Mouse (Mus musculus) heart, postnatal 0 days (tissue): ENCODE results near the gene Ext2. TPM values are rescaled to one million over a fixed set of nuclear protein-coding genes. Genes with fewer than 3 reads are reported as not detected.

Experiments
- ATAC-seq: fragments of 200-750 bp; cut with Nextera tagmentation; 2 replicates; pipeline ENCODE4 v1.8.0; 2017; ENCODE audit warnings: low read depth, moderate number of reproducible peaks, moderate library complexity; ENCODE audit not compliant: insufficient read depth
- DNase-seq: peaks from one replicate; pipeline ENCODE4 v3.0.0-alpha.2; 2016; ENCODE audit warnings: low spot score
- H3K27ac ChIP-seq: fragments of 300-500 bp; sonication (generic); 2 replicates; pipeline ENCODE4 v1.5.1; 2014; ENCODE audit warnings: low read depth, mild to moderate bottlenecking
- H3K27me3 ChIP-seq: fragments of 300-500 bp; sonication (generic); 2 replicates; pipeline ENCODE4 v1.6.1; 2014; ENCODE audit warnings: low read length, mixed read lengths; ENCODE audit not compliant: control insufficient read depth, insufficient read depth
- H3K36me3 ChIP-seq: fragments of 300-500 bp; sonication (generic); replicated peaks from 2 replicates; pipeline ENCODE4 v1.6.1; 2014; ENCODE audit warnings: low read length, mixed read lengths; ENCODE audit not compliant: control insufficient read depth, insufficient read depth
- H3K4me1 ChIP-seq: fragments of 300-500 bp; sonication (generic); 2 replicates; pipeline ENCODE4 v1.6.1; 2014; ENCODE audit warnings: antibody characterized with exemption; ENCODE audit not compliant: control insufficient read depth, insufficient read depth
- H3K4me2 ChIP-seq: fragments of 300-500 bp; sonication (generic); 2 replicates; pipeline ENCODE4 v1.6.1; 2014; ENCODE audit warnings: low read depth, mild to moderate bottlenecking, low read length, moderate library complexity
- H3K4me3 ChIP-seq: fragments of 300-500 bp; sonication (generic); 2 replicates; pipeline ENCODE4 v1.5.1; 2014; ENCODE audit warnings: low read depth, low read length
- H3K9ac ChIP-seq: fragments of 300-500 bp; sonication (generic); replicated peaks from 2 replicates; pipeline ENCODE4 v1.6.1; 2014; ENCODE audit warnings: low read depth, low read length, mixed read lengths
- H3K9me3 ChIP-seq: fragments of 300-500 bp; sonication (generic); replicated peaks from 2 replicates; pipeline ENCODE4 v1.6.1; 2016; ENCODE audit warnings: low read length; ENCODE audit not compliant: control insufficient read depth
- CTCF ChIP-seq: IDR thresholded peaks from 2 replicates; pipeline ENCODE4 v1.5.1; 2016; ENCODE audit warnings: antibody characterized with exemption, control low read depth, low read depth
- EP300 ChIP-seq: IDR thresholded peaks from 2 replicates; pipeline ENCODE4 v1.6.1; 2016; ENCODE audit warnings: antibody characterized with exemption, low read depth
- WGBS: fragments of 180-500 bp; shearing (Covaris S2); extraction: QIAGEN DNeasy Blood & Tissue Kit; methylation state at CpG from one replicate; pipeline ENCODE4 v1.1.7; 2014; 5-methylcytosine and 5-hydroxymethylcytosine counted together
- polyA plus RNA-seq: library from polyadenylated mRNA; unstranded; fragments of >200 nt; fragmentation: Nextera tagmentation; extraction: Ambion mirVana; gene quantifications from 2 replicates; pipeline ENCODE4 v1.2.1, GENCODE M21; 2015
- total RNA-seq: library from RNA; depleted of rRNA; stranded (reverse); fragments of >200 nt; gene quantifications from 2 replicates; pipeline ENCODE4 v1.2.3, GENCODE M21; 2014; ENCODE audit warnings: low replicate concordance

Ext2 gene
- total and polyA plus RNA-seq, 2 experiments from 2014 or later, result 32.8 to 40.3 TPM

DNA sequence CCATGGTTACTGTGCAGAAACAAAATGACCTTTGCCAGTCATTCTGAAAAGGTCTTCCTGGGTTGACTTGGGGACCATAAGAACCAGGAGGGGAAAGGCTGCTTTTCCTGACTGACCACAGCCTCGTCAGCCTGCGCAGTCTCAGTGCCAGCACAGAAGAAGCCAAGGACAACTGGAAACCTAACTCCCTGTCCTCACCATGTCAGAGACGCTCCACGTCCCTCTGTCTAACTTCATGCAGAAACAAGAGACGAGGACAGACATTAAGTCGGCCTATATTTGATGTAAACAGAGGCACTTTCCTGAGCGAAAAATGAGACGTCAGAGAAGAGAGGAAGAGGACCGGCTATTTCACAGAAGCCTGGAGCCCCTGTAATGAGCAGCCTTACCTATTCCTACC is 76.6 kb downstream of the Ext2 start:
- no peaks in the 10 kb centered on the region for H3K27me3 ChIP-seq
- no peak overlapping the region for H3K4me3 ChIP-seq
- no peaks in the 10 kb centered on the region for H3K4me1 ChIP-seq
- WGBS, result 74% methylated on average over 9 of the region's 9 CpGs
- no peak overlapping the region for H3K9ac ChIP-seq
- no peak for TF ChIP-seq EP300
- no peak for TF ChIP-seq CTCF
- ATAC-seq (no peak), DNase-seq (no peak)
- H3K4me2 ChIP-seq, result no peak overlapping the region
- H3K9me3 ChIP-seq, result no peaks in the 10 kb centered on the region
- 0 out of 2 replicates have a peak, but pooled peaks cover 5% of the 10 kb centered on the region for H3K36me3 ChIP-seq
- no peak overlapping the region for H3K27ac ChIP-seq

DNA sequence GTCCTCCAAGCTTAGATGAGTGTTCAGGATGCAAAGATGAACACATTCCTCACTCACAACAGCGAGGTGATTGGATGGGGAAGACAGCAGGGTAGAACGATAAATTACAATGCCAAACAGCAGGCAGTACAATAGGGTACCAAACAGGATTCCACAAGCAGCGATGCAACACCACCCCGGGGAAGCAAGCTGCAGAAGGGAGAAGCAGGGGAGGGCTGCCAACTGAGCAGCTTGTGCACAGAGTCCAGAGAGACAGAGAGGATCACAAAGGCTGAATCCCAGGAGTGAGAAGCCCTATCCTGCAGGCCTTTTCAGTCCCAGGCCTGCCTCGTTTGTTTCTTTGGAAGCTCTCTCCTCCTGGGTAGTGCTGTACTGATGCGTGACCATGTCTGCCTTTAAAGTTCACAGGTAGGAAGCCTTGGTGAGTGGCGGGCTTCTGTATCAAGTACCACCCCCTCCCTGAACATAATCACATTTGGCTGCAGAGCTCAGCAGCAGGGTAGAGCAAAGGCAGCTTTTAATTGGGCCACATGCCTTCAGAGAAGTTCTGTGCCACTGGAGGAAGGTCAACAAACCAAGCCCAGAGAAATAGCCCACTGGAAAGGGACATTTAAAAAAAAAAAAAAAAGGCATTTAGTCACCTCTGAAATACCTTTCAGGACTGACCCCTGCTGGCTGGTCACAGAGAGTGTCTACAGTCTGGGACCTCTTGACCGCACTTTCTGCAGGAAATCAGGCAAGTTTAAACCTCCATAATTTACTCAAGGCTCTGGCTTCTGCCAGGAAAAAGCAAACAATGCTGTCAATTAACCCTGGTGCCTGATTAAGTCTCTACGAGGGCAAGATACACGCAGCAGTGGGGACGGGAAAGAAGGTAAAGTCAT is 77.8 kb downstream of the Ext2 start:
- Histone ChIP-seq H3K27me3 (no peaks in the 10 kb centered on the region), H3K36me3 (no peaks in the 10 kb centered on the region), H3K4me3 (no peak overlapping the region), H3K4me2 (no peak overlapping the region), H3K9ac (no peak overlapping the region), H3K9me3 (no peaks in the 10 kb centered on the region), H3K4me1 (no peaks in the 10 kb centered on the region), H3K27ac (no peak overlapping the region)
- WGBS, result 56% methylated on average over 11 of the region's 11 CpGs
- ATAC-seq, result no peak
- peak; percentile 32 for TF ChIP-seq CTCF
- no peak for TF ChIP-seq EP300
- DNase-seq, result no peak

DNA sequence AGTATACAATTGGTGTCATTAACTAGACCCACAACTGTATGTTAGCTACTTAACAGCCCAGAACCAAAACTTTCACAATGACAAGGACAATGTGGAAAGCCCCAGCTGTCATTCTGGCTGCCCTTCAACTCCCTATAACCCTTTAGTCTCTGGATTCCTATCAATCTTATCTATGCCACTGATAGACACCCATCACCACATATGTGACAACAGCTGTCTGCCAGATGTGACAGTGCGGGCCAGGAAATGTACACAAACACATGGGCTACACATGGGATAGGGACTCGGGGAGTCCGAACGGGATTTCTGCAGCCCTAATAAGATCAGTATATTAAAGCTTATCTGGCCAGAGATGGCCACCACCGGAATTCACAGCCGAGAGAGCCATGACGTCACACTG is 80.7 kb downstream of the Ext2 start:
- Histone ChIP-seq H3K36me3 (peaks cover 17% of the 10 kb centered on the region), H3K9ac (no peak overlapping the region), H3K4me2 (no peak overlapping the region), H3K27me3 (no peaks in the 10 kb centered on the region), H3K27ac (no peak overlapping the region), H3K4me1 (no peaks in the 10 kb centered on the region), H3K9me3 (no peaks in the 10 kb centered on the region), H3K4me3 (no peak overlapping the region)
- TF ChIP-seq CTCF (no peak), EP300 (no peak)
- 51% methylated on average over 7 of the region's 7 CpGs for WGBS
- ATAC-seq, result no peak
- no peak for DNase-seq

DNA sequence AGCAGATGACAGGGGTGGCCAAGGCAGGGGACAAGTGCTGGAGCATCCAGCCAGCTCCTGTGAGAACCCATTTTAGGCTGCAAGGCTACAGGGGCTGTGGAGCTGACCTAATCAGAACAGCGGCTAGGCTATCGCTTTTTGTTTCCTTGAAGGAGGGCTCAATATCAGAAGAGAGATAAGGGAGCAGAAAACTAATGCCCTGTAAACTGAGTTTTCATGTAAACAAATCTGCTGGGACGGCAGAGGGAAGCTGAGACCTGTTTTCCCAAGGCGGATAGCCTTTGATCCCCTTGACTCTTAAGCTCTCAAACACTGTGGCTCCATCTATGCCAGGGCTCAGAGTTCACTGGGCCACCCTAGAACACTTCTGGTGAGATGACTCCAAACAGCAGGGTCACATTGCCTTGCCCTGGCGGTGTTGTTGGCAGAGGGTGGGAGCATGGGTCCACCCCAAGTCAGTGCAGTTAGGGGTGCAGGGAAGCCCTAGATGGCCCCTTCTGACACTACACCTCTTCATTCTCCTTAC is 83.3 kb downstream of the Ext2 start:
- Histone ChIP-seq H3K27ac (no peak overlapping the region), H3K4me2 (no peak overlapping the region), H3K9ac (no peak overlapping the region), H3K27me3 (no peaks in the 10 kb centered on the region), H3K9me3 (no peaks in the 10 kb centered on the region), H3K4me3 (no peak overlapping the region), H3K4me1 (no peaks in the 10 kb centered on the region), H3K36me3 (peaks cover 23% of the 10 kb centered on the region)
- TF ChIP-seq CTCF (no peak), EP300 (no peak)
- WGBS, result 59% methylated on average over 5 of the region's 5 CpGs
- ATAC-seq (no peak), DNase-seq (no peak)

DNA sequence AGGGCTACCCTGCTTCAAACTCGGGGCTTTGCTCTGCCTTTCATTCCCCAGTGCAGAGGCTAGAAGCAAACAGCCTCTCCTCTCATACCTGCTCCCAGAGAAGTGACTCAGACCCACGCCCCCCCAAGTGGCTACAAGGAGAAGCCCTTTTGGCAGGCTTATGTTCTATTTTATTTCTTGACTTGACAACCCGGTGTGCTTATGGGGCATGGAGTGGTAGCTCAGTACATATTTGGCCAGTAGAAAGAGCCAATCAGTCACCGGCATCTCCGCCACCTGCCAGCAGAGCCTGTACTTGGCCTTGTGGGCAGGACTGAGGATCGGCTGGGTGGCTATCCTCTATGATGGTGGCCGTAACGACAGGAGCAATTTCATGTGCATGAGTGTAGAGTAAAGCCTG is 85.2 kb downstream of the Ext2 start:
- Histone ChIP-seq H3K36me3 (peaks cover 32% of the 10 kb centered on the region), H3K9ac (no peak overlapping the region), H3K4me3 (no peak overlapping the region), H3K9me3 (no peaks in the 10 kb centered on the region), H3K27ac (no peak overlapping the region), H3K4me1 (no peaks in the 10 kb centered on the region), H3K27me3 (no peaks in the 10 kb centered on the region), H3K4me2 (no peak overlapping the region)
- no peak for DNase-seq
- TF ChIP-seq EP300 (no peak), CTCF (no peak)
- 88% methylated on average over 8 of the region's 8 CpGs for WGBS
- ATAC-seq, result no peak
